In genomic region chr10:8860655-8861054, GRCm38 (mm10) we compare ENCODE assay signal across 24 mouse cellular contexts. TPM values are rescaled to one million over a fixed set of nuclear protein-coding genes. Genes with fewer than 3 reads are reported as not detected.
DNase-seq lines count a peak whose midpoint lies in the region; ATAC-seq and TF ChIP-seq lines count a peak whose summit lies in the region.
"Had no signal": no experiment of that assay in that cellular context is flagged by ENCODE, and none has a peak within 500 bp of the region (broad histone marks: within the 10 kb centered on the region; RNA-seq: fewer than 3 reads in every experiment).

No protein-coding gene starts in this region.

- H3K9ac ChIP-seq in embryonic facial prominence, embryonic 11.5 days (replicated peaks; ENCODE audit: low read length) = no peak overlapping the region
- no peak overlapping the region for H3K9ac ChIP-seq in limb, embryonic 12.5 days (replicated peaks)
- H3K9ac ChIP-seq: forebrain, postnatal 0 days; heart, embryonic 15.5 days; hindbrain, embryonic 14.5 days; liver, embryonic 15.5 days; lung, embryonic 15.5 days; midbrain, embryonic 15.5 days; neural tube, embryonic 13.5 days had no signal

- TF ChIP-seq CTCF in testis, adult 2 months (IDR thresholded peaks at IDR 0.05; ENCODE audit: control insufficient read depth, insufficient read depth, insufficient replicate concordance, low read depth, low read length) = no peak

- H3K27ac ChIP-seq in embryonic facial prominence, embryonic 11.5 days (replicated peaks; ENCODE audit: low read depth, low read length) = no peak overlapping the region
- no peak overlapping the region for H3K27ac ChIP-seq in embryonic facial prominence, embryonic 10.5 days (replicated peaks)
- H3K27ac ChIP-seq in testis, adult 2 months (ENCODE audit: control insufficient read depth, insufficient read depth, low read depth, low read length) = no peak overlapping the region
- H3K27ac ChIP-seq in limb, embryonic 12.5 days = 0 out of 2 replicates have a peak overlapping the region, but pooled peaks have one; percentile 59
- H3K27ac ChIP-seq: heart, embryonic 15.5 days; hindbrain, embryonic 14.5 days; liver, embryonic 15.5 days; lung, embryonic 15.5 days; midbrain, embryonic 15.5 days; neural tube, embryonic 13.5 days had no signal

- no peaks in the 10 kb centered on the region for H3K36me3 ChIP-seq in embryonic facial prominence, embryonic 11.5 days (replicated peaks; ENCODE audit: control insufficient read depth, insufficient read depth, low read depth, low read length)
- 0 out of 2 replicates have a peak, but pooled peaks cover 5% of the 10 kb centered on the region for H3K36me3 ChIP-seq in embryonic facial prominence, embryonic 10.5 days (replicated peaks)
- H3K36me3 ChIP-seq in testis, adult 2 months (ENCODE audit: control insufficient read depth, insufficient read depth, low read length) = no peaks in the 10 kb centered on the region
- no peaks in the 10 kb centered on the region for H3K36me3 ChIP-seq in limb, embryonic 12.5 days
- H3K36me3 ChIP-seq: heart, embryonic 15.5 days; liver, embryonic 15.5 days; lung, embryonic 15.5 days; midbrain, embryonic 15.5 days; neural tube, embryonic 13.5 days had no signal

- no peaks in the 10 kb centered on the region for H3K4me1 ChIP-seq in embryonic facial prominence, embryonic 11.5 days (ENCODE audit: control insufficient read depth, insufficient read depth, low read length)
- H3K4me1 ChIP-seq in embryonic facial prominence, embryonic 10.5 days = peaks cover 23% of the 10 kb centered on the region
- H3K4me1 ChIP-seq in testis, adult 2 months (ENCODE audit: control insufficient read depth, insufficient read depth, low read length) = peaks cover 4% of the 10 kb centered on the region
- peaks cover 44% of the 10 kb centered on the region for H3K4me1 ChIP-seq in limb, embryonic 12.5 days (replicated peaks)
- H3K4me1 ChIP-seq: liver, embryonic 15.5 days; lung, embryonic 15.5 days; megakaryocyte, embryonic 14.5 days had no signal

- 60% methylated on average over 9 of the region's 9 CpGs for WGBS in embryonic facial prominence, embryonic 11.5 days
- WGBS in embryonic facial prominence, embryonic 10.5 days = 70% methylated on average over 9 of the region's 9 CpGs
- WGBS in limb, embryonic 12.5 days = 64% methylated on average over 9 of the region's 9 CpGs

- no peaks in the 10 kb centered on the region for H3K9me3 ChIP-seq in embryonic facial prominence, embryonic 11.5 days (replicated peaks; ENCODE audit: control insufficient read depth, low read length)
- H3K9me3 ChIP-seq in embryonic facial prominence, embryonic 10.5 days = no peaks in the 10 kb centered on the region
- H3K9me3 ChIP-seq in limb, embryonic 12.5 days = no peaks in the 10 kb centered on the region
- H3K9me3 ChIP-seq: heart, embryonic 15.5 days; liver, embryonic 15.5 days; lung, embryonic 15.5 days; megakaryocyte, embryonic 14.5 days; midbrain, embryonic 15.5 days; neural tube, embryonic 13.5 days had no signal

- DNase-seq in embryonic facial prominence, embryonic 11.5 days (ENCODE audit: low spot score) = peak; percentile 30
- no peak for DNase-seq in embryonic facial prominence, embryonic 10.5 days (ENCODE audit: low spot score)
- DNase-seq in testis, postnatal 10 days (ENCODE audit: low spot score) = no peak
- no peak for DNase-seq in adrenal gland, adult 18-20 months (ENCODE audit: low spot score in 2 of 2)
- no peak for DNase-seq in gastrocnemius, postnatal 25 days
- DNase-seq: adrenal gland, postnatal 14 days; cerebellum, adult 8-10 months; cerebellum, postnatal 36 days; embryo, embryonic 11 days; forebrain, postnatal 0 days; heart, postnatal 36 days; kidney, adult 8-10 months; liver; lung, postnatal 36 days; thymus, postnatal 4 days had no signal

- no peaks in the 10 kb centered on the region for H3K27me3 ChIP-seq in embryonic facial prominence, embryonic 11.5 days (ENCODE audit: control insufficient read depth, insufficient read depth, low read length)
- H3K27me3 ChIP-seq in embryonic facial prominence, embryonic 10.5 days (replicated peaks; ENCODE audit: low read depth, poor library complexity, severe bottlenecking) = no peaks in the 10 kb centered on the region
- no peaks in the 10 kb centered on the region for H3K27me3 ChIP-seq in testis, adult 2 months (ENCODE audit: control insufficient read depth, insufficient read depth, low read length)
- H3K27me3 ChIP-seq in limb, embryonic 12.5 days = no peaks in the 10 kb centered on the region
- H3K27me3 ChIP-seq: heart, embryonic 15.5 days; liver, embryonic 15.5 days; lung, embryonic 15.5 days; megakaryocyte, embryonic 14.5 days; midbrain, embryonic 15.5 days; neural tube, embryonic 13.5 days had no signal

- no peak for TF ChIP-seq POLR2A in testis, adult 2 months (IDR thresholded peaks at IDR 0.05; ENCODE audit: control insufficient read depth, low read depth, low read length)

- H3K4me3 ChIP-seq in embryonic facial prominence, embryonic 11.5 days (ENCODE audit: low read depth, low read length) = no peak overlapping the region
- no peak overlapping the region for H3K4me3 ChIP-seq in embryonic facial prominence, embryonic 10.5 days
- peak overlapping the region; percentile 34 for H3K4me3 ChIP-seq in testis, adult 2 months (ENCODE audit: control insufficient read depth, low read depth, low read length)
- no peak overlapping the region for H3K4me3 ChIP-seq in limb, embryonic 12.5 days (replicated peaks)
- H3K4me3 ChIP-seq: heart, embryonic 15.5 days; liver, embryonic 15.5 days; lung, embryonic 15.5 days; megakaryocyte, embryonic 14.5 days; midbrain, embryonic 15.5 days; neural tube, embryonic 13.5 days had no signal

- ATAC-seq in embryonic facial prominence, embryonic 11.5 days (replicated peaks; ENCODE audit: insufficient number of reproducible peaks, low FRiP score, low TSS enrichment, low read depth) = no peak
- no peak for ATAC-seq in limb, embryonic 12.5 days (ENCODE audit: insufficient number of reproducible peaks, insufficient read depth, low FRiP score, low TSS enrichment, low read depth)
- ATAC-seq: forebrain, postnatal 0 days; midbrain, embryonic 15.5 days had no signal

- H3K4me2 ChIP-seq in embryonic facial prominence, embryonic 11.5 days (ENCODE audit: low read depth, low read length) = no peak overlapping the region
- no peak overlapping the region for H3K4me2 ChIP-seq in limb, embryonic 12.5 days
- H3K4me2 ChIP-seq: heart, embryonic 15.5 days; hindbrain, embryonic 14.5 days; liver, embryonic 15.5 days; lung, embryonic 15.5 days; midbrain, embryonic 15.5 days; neural tube, embryonic 13.5 days had no signal

RNA-seq across cellular contexts. Expression of gene Sash1, which starts 25.2 kb away (rescaled TPM):
- polyA plus RNA-seq in embryonic facial prominence, embryonic 11.5 days (2014; fragmentation: Nextera tagmentation; extraction: Ambion mirVana) = 3.3 and 3.9 TPM in 2 replicates
- polyA plus RNA-seq in embryonic facial prominence, embryonic 10.5 days (2016; fragmentation: Nextera tagmentation; extraction: Ambion mirVana) = 4.1 and 4.2 TPM in 2 replicates
- 2.7 and 2.8 TPM in 2 replicates for polyA plus RNA-seq in testis, adult 2 months (2012; rRNA removed)
- 7.5 and 7.8 TPM in 2 replicates for polyA plus RNA-seq in limb, embryonic 12.5 days (2016; fragmentation: Nextera tagmentation; extraction: Ambion mirVana)
- total RNA-seq in adrenal gland, adult 18-20 months (2021) = 10 to 100 TPM; 35.1 to 83.4 TPM
- 10 to 100 TPM; 13.4 to 16.9 TPM for total RNA-seq in gastrocnemius, postnatal 25 days (2021)
